Mouse (Mus musculus): ENCODE measurements around the gene Kctd19.

Kctd19 gene

GRCm38 (mm10) chr8:105422006-105422405 is 8.7 kb upstream of the Kctd19 start:
- no peak for DNase-seq (ENCODE audit: low read depth in 2 of 2, low spot score in 2 of 2)

- no peak for DNase-seq (ENCODE audit: low read depth in 2 of 2, low spot score in 2 of 2)
These were observed 6.5 kb upstream of the Kctd19 start for GRCm38 (mm10) chr8:105419800-105420199.

- no peak for DNase-seq (ENCODE audit: low read depth in 2 of 2, low spot score in 2 of 2)
These were observed 5.7 kb upstream of the Kctd19 start for GRCm38 (mm10) chr8:105418992-105419391.

DNA sequence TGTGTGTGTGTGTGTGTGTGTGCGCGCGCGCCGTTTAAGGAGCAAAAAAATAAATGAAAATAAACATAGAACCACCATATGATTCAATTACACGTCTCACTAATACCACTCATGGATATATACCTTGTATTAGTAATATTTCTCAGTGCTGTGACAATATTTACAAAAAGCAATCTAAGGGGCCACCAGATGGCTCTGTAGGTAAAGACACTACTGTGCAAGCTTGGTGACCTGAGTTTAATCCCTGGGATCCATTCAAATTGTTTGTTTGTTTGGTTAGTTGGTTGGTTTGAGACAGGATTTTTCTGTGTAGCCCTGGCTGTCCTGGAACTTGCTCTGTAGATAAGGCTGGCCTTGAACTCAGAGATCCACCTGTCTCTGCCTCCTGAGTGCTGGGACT is 3.4 kb downstream of the Kctd19 start:
- DNase-seq (ENCODE audit: low read depth in 2 of 2, low spot score in 2 of 2) = no peak

DNA sequence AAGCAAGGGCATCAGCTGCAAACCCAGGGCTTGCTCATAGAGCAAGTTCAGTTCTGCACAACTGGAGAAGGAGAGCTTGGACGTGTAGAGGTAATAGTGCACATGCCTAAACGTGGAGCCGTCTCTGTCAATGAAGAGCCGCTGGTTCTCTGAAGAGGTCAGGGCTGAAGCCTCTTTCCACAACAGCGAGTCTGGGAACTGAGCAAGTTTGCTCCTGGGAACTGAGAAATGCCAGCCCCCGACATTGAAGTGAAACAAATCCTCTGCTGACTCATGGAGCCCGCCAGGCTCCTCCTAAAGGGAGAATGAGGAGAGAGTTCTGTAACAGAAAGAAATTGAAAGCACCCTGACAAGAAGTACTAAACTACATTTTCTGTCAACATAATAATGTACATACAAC is 5.0 kb downstream of the Kctd19 start:
- no peak for DNase-seq (ENCODE audit: low read depth in 2 of 2, low spot score in 2 of 2)

- DNase-seq (ENCODE audit: low read depth in 2 of 2, low spot score in 2 of 2) = no peak
These were observed 6.9 kb downstream of the Kctd19 start for GRCm38 (mm10) chr8:105406416-105406815.

GRCm38 (mm10) chr8:105404496-105404895 is 8.8 kb downstream of the Kctd19 start:
- DNase-seq (ENCODE audit: low read depth in 2 of 2, low spot score in 2 of 2) = no peak

DNA sequence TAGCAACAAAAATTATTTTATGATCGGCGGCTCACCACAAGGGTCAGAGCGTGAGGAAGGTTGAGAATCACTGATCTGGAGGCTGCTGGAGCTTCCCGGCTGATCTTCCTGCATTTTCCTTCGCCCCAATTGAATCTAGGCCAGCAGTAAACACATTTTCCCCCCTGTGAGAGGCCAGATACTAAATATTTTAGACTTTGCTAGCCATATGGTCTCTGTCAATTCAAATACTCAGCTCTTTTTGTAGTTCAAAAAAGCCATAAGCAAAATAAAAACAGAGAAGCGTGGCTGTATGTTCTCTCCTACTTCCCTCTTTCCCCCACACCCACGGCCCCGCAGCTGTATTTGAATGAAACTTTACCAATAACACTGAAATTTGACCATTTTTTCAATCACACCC is 9.8 kb downstream of the Kctd19 start:
- no peak for DNase-seq (ENCODE audit: low read depth in 2 of 2, low spot score in 2 of 2)

- DNase-seq (ENCODE audit: low read depth in 2 of 2, low spot score in 2 of 2) = no peak
These were observed 13.3 kb downstream of the Kctd19 start for GRCm38 (mm10) chr8:105400016-105400415.

GRCm38 (mm10) chr8:105397747-105398146 is 15.6 kb downstream of the Kctd19 start:
- peak in 1 of 2 experiments; percentile 7 for DNase-seq (ENCODE audit: low read depth in 2 of 2, low spot score in 2 of 2)

DNA sequence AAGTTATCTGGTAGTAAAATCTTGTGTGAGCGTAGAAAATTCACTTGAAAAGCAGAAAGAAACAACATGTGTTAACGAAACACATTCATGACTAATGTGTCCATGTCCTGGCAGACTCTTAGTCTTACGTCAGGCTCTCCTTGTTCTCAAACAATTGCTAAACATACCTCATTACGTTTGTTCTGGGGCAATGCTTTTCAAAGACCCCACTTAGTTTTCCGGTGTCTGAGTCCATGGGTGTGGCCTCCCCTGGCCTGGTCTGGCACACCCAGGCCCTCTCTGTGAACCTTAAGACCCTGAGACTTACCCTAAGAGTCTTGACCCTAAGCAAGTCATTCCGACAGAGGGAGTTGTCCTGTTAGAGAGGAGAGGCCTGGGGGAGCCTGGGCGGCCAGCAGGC is 19.4 kb downstream of the Kctd19 start:
- DNase-seq (ENCODE audit: low read depth in 2 of 2, low spot score in 2 of 2) = no peak

DNA sequence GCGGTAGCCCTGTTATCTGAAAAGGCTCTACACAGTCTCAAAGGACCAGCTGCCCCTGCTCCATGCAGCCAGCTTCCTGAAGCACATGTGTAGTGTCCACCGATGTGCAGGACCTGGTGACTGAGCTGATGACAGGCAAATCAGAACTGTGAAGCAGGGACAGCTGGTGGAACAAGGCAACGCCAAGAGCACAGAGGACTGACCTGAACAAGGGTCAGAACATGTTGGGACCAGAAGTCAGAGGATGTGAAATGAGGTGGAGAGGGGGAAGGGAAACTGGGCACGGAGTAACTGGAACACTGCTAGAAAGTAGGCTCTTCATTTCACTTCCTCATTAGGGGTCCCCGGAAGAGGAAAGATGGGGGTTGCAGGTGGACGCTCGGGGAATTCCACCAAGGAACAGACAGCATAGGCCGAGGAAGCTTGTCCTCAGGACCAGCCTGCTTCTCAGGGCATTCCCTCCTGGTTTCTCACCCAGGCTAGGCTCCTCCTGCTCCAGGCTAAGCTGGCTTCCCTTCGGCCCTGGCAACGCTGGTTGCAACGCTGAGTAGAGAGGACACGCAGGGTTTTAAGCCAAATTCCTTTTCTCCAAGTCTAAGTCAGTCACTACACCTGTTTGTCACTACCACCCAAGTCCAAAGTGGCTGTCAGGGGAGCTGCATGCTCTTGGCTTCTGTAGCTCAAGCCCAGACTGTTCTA is 20.1 kb downstream of the Kctd19 start:
- no peak for DNase-seq (ENCODE audit: low read depth in 2 of 2, low spot score in 2 of 2)

DNA sequence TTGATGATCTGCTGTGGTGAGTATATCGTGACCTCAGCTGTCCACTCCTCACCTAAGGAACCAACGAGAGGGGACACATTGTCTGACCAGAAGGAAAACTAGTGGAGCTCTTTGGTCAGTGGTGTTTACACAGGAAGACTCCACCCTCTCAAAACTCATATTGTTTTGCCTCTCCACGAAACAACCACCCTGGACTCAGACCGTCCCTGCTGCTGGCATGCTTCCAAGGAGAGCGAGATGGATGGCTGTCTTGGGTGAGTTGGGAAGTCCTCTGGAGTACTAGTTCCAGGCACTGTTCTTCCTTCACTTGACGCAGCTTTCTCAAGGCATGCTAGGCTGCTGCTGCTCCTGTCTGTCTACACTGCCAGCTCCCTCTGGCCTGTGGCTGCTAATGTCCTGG is 24.2 kb downstream of the Kctd19 start:
- DNase-seq (ENCODE audit: low read depth in 2 of 2, low spot score in 2 of 2) = no peak

- no peak for DNase-seq (ENCODE audit: low read depth in 2 of 2, low spot score in 2 of 2)
These were observed 26.2 kb downstream of the Kctd19 start for GRCm38 (mm10) chr8:105387151-105387550.

DNA sequence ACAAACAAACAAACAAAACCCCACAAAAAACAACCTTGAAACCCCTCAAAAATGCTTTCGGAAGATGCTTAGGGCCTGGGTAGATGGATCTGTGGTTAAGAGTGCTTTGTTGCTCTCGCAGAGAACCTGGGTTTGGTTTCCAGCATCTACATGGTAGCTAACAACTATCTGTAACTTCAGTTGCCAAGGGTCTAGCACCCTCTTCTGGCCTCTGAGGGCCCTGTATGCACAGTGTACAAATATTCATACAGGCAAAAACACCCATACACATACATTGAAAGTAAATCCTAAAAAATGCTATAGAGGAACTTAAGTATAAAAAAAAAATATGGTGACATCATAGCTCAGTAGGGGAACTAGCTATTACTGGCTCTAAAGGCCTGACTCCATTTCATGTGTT is 29.2 kb downstream of the Kctd19 start:
- DNase-seq (ENCODE audit: low read depth in 2 of 2, low spot score in 2 of 2) = no peak

DNA sequence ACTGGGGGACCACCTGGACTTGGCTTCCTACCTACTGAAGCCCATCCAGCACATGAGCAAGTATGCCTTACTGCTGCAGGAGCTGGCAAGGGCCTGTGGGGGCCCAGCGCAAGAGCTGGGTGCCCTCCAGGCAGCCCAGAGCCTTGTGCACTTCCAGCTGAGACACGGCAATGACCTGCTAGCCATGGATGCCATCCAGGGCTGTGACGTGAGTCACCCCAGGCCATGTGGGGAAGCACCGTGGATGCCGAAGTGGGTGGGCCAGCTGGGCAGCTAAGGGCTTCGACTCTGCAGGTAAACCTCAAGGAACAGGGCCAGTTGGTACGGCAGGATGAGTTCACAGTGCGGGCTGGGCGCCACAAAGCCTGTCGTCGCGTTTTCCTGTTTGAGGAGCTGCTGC is 33.0 kb downstream of the Kctd19 start:
- no peak for DNase-seq (ENCODE audit: low read depth in 2 of 2, low spot score in 2 of 2)

- no peak for DNase-seq (ENCODE audit: low read depth in 2 of 2, low spot score in 2 of 2)
These were observed 34.6 kb downstream of the Kctd19 start for GRCm38 (mm10) chr8:105378673-105379072.

DNA sequence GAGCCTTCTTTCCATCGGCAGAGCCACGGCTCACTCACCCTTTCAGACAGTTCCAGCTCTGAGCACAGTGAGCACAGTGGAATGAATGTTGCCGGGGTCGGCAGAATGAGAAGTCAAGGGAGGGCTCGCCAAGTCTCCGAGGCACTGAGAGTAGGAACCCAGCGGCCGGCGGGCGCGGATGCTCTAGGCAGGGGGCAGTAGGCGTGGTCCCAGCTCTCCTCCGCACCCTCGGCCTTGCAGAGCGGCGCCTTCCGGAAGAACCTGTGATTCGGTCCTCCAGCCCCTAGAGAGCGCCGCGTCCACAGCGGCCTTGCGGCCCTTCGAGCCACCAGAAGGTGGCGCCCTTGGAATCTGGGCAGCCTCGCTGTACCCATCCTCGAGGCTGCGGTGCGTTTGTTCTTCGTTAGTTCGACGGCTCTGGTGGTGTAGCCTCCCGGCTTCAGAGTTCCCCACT is 38.8 kb downstream of the Kctd19 start:
- DNase-seq (ENCODE audit: low read depth in 2 of 2, low spot score in 2 of 2) = peak in 1 of 2 experiments; percentile 22

GRCm38 (mm10) chr8:105373032-105373431 is 40.3 kb downstream of the Kctd19 start, which contains the start of gene Plekhg4:
Gene Plekhg4, plus strand, starts transcription at chr8:105373274.
- DNase-seq (ENCODE audit: low read depth in 2 of 2, low spot score in 2 of 2) = no peak

DNA sequence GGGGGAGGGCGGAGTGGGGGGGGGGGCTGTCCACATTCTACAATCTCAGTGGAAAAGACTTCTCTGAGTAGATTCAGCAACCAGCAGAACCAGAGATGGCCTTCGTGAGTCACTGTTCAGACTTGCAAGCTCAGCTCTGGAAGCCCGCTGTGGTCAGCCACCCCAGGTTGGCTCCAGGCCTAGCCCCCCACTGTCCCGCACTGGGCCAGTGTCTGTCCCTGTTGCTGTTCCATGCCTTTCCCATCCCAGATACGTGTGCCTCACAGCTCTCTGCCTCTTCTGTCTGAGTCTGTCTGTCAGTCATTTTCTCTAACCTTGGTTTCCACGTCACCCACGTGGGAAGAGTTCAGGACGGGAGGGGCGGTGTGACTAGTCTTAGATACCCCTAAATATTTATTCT is 40.8 kb downstream of the Kctd19 start:
- DNase-seq (ENCODE audit: low read depth in 2 of 2, low spot score in 2 of 2) = no peak

GRCm38 (mm10) chr8:105367107-105367506 is 46.2 kb downstream of the Kctd19 start:
- DNase-seq (ENCODE audit: low read depth in 2 of 2, low spot score in 2 of 2) = no peak

- DNase-seq (ENCODE audit: low read depth in 2 of 2, low spot score in 2 of 2) = no peak
These were observed 51.3 kb downstream of the Kctd19 start for GRCm38 (mm10) chr8:105361751-105362702.

Measured in CD8-positive naive resting alpha-beta T cell, adult 2 months (primary cell).